Mouse (Mus musculus) liver, embryonic 14.5 days (tissue): ENCODE measurements around the gene Hist1h3b. TPM values are rescaled to one million over a fixed set of nuclear protein-coding genes. Genes with fewer than 3 reads are reported as not detected.
"Not testable (repeated sequence)": the region's sequence is repeated elsewhere in the genome, so short reads cannot be mapped to it uniquely, and the experiment has no call there.

ENCODE experiments used
- ATAC-seq: fragments of 200-750 bp; cut with Nextera tagmentation; 2 replicates; pipeline ENCODE4 v1.8.0; 2017; ENCODE audit warnings: moderate number of reproducible peaks, mild to moderate bottlenecking, moderate library complexity; ENCODE audit not compliant: insufficient read depth
- DNase-seq, 3 experiments: peaks; one replicate each; pipeline ENCODE4 v3.0.0-alpha.2; 2012 to 2013; ENCODE audit warnings: low read depth in 3 of 3, low spot score in 3 of 3
- H3K27ac ChIP-seq: fragments of 300-500 bp; sonication (generic); 2 replicates; pipeline ENCODE4 v1.5.1; 2014; ENCODE audit warnings: moderate library complexity, mild to moderate bottlenecking, control low read depth, inconsistent platforms
- H3K27me3 ChIP-seq: fragments of 300-500 bp; sonication (generic); 2 replicates; pipeline ENCODE4 v1.6.1; 2014; ENCODE audit warnings: mild to moderate bottlenecking, low read length, moderate library complexity; ENCODE audit not compliant: control insufficient read depth, insufficient read depth
- H3K36me3 ChIP-seq: fragments of 300-500 bp; sonication (generic); replicated peaks from 2 replicates; pipeline ENCODE4 v1.6.1; 2014; ENCODE audit warnings: low read depth; ENCODE audit not compliant: control insufficient read depth, insufficient read depth
- H3K4me1 ChIP-seq, 2 experiments: fragments of 200-500 bp in 1 of 2; fragments of 300-500 bp in 1 of 2; sonication (generic) in 1 of 2; replicated peaks; 2 replicates each; pipeline ENCODE4 v1.6.1; 2012 to 2014; ENCODE audit warnings: antibody characterized with exemption in 1 of 2, inconsistent platforms in 1 of 2, low read length in 1 of 2; ENCODE audit not compliant: control insufficient read depth in 2 of 2, insufficient read depth in 2 of 2
- H3K4me2 ChIP-seq: fragments of 300-500 bp; sonication (generic); 2 replicates; pipeline ENCODE4 v1.6.1; 2014; ENCODE audit warnings: low read depth, mild to moderate bottlenecking, control low read depth, moderate library complexity
- H3K4me3 ChIP-seq, 2 experiments: fragments of 200-500 bp in 1 of 2; fragments of 300-500 bp in 1 of 2; sonication (generic) in 1 of 2; 2 replicates each; pipeline ENCODE4 v1.5.1; 2012 to 2014; ENCODE audit warnings: low read depth in 2 of 2, low read length in 2 of 2, mild to moderate bottlenecking in 2 of 2, control low read depth in 1 of 2, inconsistent platforms in 1 of 2, moderate library complexity in 1 of 2; ENCODE audit not compliant: insufficient read depth in 1 of 2
- H3K9ac ChIP-seq: fragments of 300-500 bp; sonication (generic); replicated peaks from 2 replicates; pipeline ENCODE4 v1.6.1; 2014; ENCODE audit warnings: mild to moderate bottlenecking, control low read depth, moderate library complexity
- H3K9me3 ChIP-seq: fragments of 300-500 bp; sonication (generic); 2 replicates; pipeline ENCODE4 v1.6.1; 2016; ENCODE audit warnings: low read length, mixed read lengths; ENCODE audit not compliant: control insufficient read depth
- CTCF ChIP-seq: IDR thresholded peaks from 2 replicates; pipeline ENCODE4 v1.5.1; 2016; ENCODE audit warnings: antibody characterized with exemption, low read depth, control low read depth
- EP300 ChIP-seq: IDR thresholded peaks from 2 replicates; pipeline ENCODE4 v1.6.1; 2016; ENCODE audit warnings: antibody characterized with exemption, low read depth
- WGBS: fragments of 180-500 bp; shearing (Covaris S2); extraction: QIAGEN DNeasy Blood & Tissue Kit; methylation state at CpG from one replicate; pipeline ENCODE4 v1.1.7; 2014; ENCODE audit not compliant: insufficient replicate concordance; 5-methylcytosine and 5-hydroxymethylcytosine counted together
- polyA plus RNA-seq, 2 experiments: library from polyadenylated mRNA; depleted of rRNA in 1 of 2; stranded (reverse) in 1 of 2; unstranded in 1 of 2; fragments of >200 nt; fragmentation: Nextera tagmentation in 1 of 2; extraction: Ambion mirVana in 1 of 2; gene quantifications; 2 replicates each; pipeline versions ENCODE4 v1.2.1 to v1.2.3; 2012 to 2014

Gene Hist1h3b
- polyA plus RNA-seq, 2 experiments: 11.4 to 40.0 TPM

DNA sequence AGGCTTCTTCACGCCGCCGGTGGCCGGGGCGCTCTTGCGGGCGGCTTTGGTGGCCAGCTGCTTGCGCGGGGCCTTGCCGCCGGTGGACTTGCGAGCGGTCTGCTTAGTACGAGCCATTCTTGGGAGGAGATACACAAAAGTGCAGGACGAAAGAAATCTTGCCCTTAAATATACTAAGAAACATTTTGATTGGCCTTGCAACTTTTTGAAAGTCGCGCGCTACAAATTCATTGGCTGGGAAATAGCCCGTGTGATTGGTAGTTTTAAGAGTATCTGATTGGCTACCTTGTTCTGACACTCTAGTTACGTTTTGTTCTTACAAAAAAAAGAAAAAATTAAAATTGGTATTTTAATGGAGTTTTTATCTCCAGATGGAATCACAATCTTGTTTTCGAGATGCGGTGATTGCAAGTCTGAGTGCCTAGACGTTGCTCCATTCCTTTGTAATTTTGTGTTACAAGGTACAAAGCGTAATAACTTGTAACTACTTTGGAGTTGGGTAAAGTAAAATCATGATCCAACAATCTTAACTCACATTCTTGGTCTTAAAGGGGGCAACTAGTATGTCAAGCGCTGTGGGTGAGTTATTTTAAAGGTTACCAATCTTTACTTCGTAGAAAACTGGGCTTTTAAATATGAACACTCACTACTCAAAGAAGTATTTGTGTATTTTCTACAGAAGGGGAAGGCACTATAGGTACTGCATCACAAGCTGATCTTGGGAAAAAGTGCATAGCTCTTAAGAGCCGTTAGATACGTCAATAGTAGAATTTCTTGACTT lies 6.5 kb upstream of the Hist1h3b start, which contains the start of gene Hist1h3c:
Gene Hist1h3c, minus strand, starts transcription at position 222 of the 781 bp plus-strand sequence.
- DNase-seq (peak; percentile 94 to 96 (median 95)), ATAC-seq (peak; percentile 58)
- peak within 1 kb of the TSS; percentile 89 for H3K4me2 ChIP-seq
- no peaks in the 10 kb centered on the region for H3K9me3 ChIP-seq
- H3K36me3 ChIP-seq: no peaks in the 10 kb centered on the region
- H3K4me3 ChIP-seq: peak within 1 kb of the TSS; percentile 61 to 67
- 1% methylated on average over 24 of the region's 28 CpGs for WGBS
- no peaks in the 10 kb centered on the region for H3K27me3 ChIP-seq
- peaks cover 30 to 37% of the 10 kb centered on the region in 2 experiments for H3K4me1 ChIP-seq
- H3K27ac ChIP-seq: peak within 1 kb of the TSS; percentile 100
- TF ChIP-seq EP300 (peak; percentile 77), CTCF (no peak)
- peak within 1 kb of the TSS; percentile 98 for H3K9ac ChIP-seq

DNA sequence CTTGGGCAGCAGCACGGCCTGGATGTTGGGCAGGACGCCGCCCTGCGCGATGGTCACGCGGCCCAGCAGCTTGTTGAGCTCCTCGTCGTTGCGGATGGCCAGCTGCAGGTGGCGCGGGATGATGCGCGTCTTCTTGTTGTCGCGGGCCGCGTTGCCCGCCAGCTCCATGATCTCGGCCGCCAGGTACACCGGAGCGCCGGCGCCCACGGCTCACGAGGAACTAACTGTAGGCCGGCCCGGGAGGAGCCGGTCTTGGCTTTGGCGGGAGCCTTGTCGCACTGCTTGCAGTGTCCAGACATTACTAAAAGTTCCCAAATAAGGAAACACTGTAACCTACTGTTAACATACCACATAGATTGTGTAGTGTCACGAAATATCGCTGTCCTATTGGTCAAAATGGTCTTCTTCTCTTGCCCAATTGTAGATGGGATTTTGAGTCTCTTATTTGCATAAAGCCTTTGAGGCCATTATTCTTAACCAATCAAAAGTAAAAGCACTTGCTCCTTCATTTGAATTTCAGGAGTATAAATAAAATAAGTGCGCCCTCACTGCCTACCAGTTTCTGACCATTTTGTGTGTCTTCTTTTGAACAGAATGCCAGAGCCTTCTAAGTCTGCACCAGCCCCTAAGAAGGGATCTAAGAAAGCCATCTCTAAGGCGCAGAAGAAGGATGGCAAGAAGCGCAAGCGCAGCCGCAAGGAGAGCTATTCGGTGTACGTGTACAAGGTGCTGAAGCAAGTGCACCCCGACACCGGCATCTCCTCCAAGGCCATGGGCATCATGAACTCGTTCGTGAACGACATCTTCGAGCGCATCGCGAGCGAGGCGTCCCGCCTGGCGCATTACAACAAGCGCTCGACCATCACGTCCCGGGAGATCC lies 5.6 kb upstream of the Hist1h3b start, which contains the start of gene Hist1h2bb:
Gene Hist1h2bb, plus strand, starts transcription at position 534 of the 880 bp plus-strand sequence.
- peaks cover 30 to 35% of the 10 kb centered on the region in 2 experiments for H3K4me1 ChIP-seq
- H3K27ac ChIP-seq: peak within 1 kb of the TSS; percentile 100
- not testable (repeated sequence) for H3K27me3 ChIP-seq, H3K36me3 ChIP-seq, H3K9me3 ChIP-seq
- peak within 1 kb of the TSS; percentile 89 for H3K4me2 ChIP-seq
- WGBS: under 1% methylated on average over 34 of the region's 58 CpGs
- peak within 1 kb of the TSS; percentile 53 to 61 for H3K4me3 ChIP-seq
- TF ChIP-seq CTCF (peak; percentile 28; the same call in 1 of the 2 replicates), EP300 (peak; percentile 70)
- ATAC-seq (peak; percentile 74), DNase-seq (peak; percentile 91 to 97 (median 93))
- H3K9ac ChIP-seq: peak within 1 kb of the TSS; percentile 98

DNA sequence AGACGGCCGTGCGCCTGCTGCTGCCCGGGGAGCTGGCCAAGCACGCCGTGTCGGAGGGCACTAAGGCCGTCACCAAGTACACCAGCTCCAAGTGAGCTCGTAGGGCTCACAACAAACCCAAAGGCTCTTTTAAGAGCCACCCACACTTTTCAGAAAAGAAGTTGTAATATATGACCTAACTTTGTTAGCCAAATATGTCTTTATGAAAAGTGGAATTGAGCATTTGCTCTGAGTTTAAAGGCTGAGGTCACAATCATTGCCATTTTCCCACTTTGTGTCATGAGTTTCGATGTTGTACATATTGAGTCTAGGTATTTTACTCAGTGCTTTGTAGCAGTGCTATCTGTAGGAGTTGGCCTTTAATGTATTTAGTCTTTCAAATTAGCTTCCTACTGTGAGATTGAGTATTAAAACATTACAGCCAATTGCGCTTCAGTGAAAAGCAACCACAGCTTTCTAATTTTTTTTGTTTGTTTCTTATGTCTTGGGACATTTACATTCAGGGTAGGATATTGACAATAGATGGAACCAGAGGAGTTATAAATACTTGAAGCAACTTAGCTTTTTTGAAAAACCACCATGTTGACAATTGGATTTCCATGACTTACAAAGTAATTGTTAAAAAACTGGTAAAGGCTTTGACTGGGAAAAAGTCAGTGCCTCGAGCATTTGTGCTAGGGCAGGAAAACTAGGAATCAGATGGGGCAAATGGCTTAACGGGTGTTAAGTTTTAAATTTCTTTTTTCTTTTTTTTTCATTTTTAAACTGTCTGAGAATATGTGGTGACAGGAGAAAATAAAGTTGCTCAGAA lies 4.8 kb upstream of the Hist1h3b start:
- no peak for TF ChIP-seq CTCF
- TF ChIP-seq EP300: 0 out of 2 replicates have a peak, but pooled peaks have one; percentile 7
- Histone ChIP-seq H3K9ac (peak overlapping the region; percentile 98), H3K9me3 (no peaks in the 10 kb centered on the region), H3K4me2 (peak overlapping the region; percentile 89), H3K36me3 (no peaks in the 10 kb centered on the region), H3K27me3 (no peaks in the 10 kb centered on the region), H3K4me3 (peak overlapping the region; percentile 52 to 61), H3K27ac (peak overlapping the region; percentile 100), H3K4me1 (peaks cover 23 to 29% of the 10 kb centered on the region in 2 experiments)
- 4% methylated on average over 10 of the region's 13 CpGs for WGBS
- ATAC-seq (peak; percentile 22), DNase-seq (peak in 1 of 3 experiments; percentile 71)

DNA sequence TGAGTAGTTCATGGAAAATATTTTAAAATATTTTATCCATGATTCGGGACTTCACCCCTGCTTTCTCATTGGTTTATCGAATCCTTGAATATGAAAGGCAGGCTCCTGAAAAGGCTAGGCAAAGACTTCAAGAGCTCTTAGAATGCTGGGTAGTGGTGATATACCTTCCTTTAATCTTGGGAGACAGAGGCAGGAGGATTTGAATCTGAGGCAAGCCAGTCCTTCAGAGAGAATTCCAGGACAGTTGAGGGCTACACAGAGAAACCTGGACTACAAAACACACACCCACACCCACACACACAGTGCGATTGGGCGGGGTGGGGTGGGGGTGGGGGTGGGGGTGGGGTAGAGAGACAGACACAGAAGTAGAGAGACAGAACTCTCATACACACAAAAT lies 4.2 kb upstream of the Hist1h3b start:
- TF ChIP-seq CTCF (no peak), EP300 (no peak)
- WGBS: 7% methylated on average over 4 of the region's 4 CpGs
- no peak for ATAC-seq
- Histone ChIP-seq H3K9ac (peak overlapping the region; percentile 98), H3K27ac (peak overlapping the region; percentile 100), H3K9me3 (no peaks in the 10 kb centered on the region), H3K27me3 (no peaks in the 10 kb centered on the region), H3K4me3 (peak overlapping the region in 1 of 2 experiments; percentile 61; a peak in 2 of 4 replicates), H3K36me3 (no peaks in the 10 kb centered on the region), H3K4me1 (peaks cover 20 to 28% of the 10 kb centered on the region in 2 experiments), H3K4me2 (peak overlapping the region; percentile 89)
- peak in 1 of 3 experiments; percentile 66 for DNase-seq
